Mouse (Mus musculus) layer of hippocampus, postnatal 14 days (tissue): ENCODE measurements around the gene Caskin1. TPM values are rescaled to one million over a fixed set of nuclear protein-coding genes. Genes with fewer than 3 reads are reported as not detected.

ENCODE experiments used
- DNase-seq, 2 experiments: peaks; one replicate each; pipeline ENCODE4 v3.0.0; 2021 to 2022; ENCODE audit warnings: low spot score in 2 of 2, mixed read lengths in 1 of 2
- total RNA-seq, 2 experiments: library from RNA; stranded (reverse); gene quantifications; 2 replicates each; pipeline ENCODE4 v1.2.3; 2021

Gene Caskin1
- total RNA-seq, 2 experiments from 2014 or later: 155 to 161 TPM

DNA sequence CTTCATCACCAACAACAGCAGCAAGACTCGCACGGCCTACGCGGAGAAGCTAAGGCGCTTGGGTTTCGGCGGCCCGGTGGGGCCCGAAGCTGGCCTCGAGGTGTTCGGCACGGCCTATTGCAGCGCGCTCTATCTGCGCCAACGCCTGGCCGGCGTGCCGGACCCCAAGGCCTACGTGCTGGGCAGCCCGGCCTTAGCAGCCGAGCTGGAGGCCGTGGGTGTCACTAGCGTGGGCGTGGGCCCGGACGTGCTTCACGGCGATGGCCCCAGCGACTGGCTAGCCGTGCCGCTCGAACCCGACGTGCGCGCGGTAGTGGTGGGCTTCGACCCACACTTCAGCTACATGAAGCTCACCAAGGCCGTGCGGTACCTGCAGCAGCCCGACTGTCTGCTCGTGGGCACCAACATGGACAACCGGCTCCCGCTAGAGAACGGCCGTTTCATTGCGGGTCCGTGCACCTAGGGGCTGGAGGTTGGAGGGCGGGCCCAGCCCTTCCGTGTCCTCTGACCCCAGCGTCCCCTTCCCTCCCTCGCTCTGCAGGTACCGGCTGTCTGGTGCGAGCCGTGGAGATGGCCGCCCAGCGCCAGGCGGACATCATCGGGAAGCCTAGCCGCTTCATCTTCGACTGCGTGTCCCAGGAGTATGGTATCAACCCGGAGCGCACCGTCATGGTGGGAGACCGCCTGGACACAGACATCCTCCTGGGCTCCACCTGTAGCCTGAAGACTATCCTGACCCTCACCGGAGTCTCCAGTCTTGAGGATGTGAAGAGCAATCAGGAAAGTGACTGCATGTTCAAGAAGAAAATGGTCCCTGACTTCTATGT is 17.5 kb upstream of the Caskin1 start:
- DNase-seq: peak in 1 of 2 experiments; percentile 31

DNA sequence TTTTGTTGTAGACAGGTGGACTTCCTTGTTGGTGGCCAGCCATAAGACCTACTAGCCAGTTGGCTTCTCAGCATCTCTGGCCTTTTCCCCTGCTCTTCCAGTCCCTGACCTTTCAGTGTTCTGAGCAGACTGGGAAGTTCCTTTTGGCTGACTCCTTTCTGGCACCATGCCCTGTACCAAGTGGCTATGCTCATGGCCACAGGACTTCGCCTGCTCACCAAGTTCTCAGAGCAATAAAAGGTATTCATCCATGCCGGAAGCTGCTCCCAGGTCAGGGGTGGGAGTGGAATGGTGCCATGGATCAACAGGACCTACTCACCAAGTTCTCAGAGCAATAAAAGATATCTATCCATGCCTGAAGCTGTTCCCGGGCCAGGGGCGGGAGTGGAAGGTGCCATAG is 15.9 kb upstream of the Caskin1 start:
- no peak for DNase-seq

DNA sequence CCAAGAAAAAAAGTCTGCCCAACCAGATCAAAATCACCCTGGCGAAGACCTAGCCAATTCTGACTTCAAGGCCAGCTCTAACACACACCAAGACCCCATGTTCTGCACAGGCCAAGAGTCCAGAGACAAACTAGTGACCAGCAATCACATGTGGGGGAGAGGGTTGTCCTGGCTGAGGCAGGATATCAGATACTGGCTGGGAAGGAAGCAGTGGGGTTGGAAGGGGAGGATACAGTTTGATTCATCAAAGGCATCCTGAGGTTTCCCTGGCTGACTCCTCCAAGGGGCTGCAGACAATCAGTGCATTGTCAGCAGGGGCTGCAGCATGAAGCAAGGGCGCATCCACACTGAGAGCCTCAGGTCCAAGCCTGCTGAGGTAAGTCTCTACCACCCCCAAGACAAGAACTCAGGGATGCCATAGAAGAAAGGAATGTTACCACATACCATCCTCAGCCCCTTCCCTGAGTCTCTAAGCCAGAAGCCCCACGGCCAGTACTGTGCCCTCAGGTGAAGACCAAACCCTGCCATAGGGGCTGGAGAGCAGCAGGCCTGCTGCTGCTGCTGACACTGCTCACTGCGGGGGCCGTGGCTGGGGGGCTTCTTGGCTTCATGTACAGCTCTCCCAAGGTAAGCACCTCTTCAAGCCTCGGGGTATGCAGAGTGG is 14.7 kb upstream of the Caskin1 start, which contains the start of gene Bricd5:
Bricd5 (plus strand) TSS at position 273 of the 664 bp plus-strand sequence.
- DNase-seq: no peak

DNA sequence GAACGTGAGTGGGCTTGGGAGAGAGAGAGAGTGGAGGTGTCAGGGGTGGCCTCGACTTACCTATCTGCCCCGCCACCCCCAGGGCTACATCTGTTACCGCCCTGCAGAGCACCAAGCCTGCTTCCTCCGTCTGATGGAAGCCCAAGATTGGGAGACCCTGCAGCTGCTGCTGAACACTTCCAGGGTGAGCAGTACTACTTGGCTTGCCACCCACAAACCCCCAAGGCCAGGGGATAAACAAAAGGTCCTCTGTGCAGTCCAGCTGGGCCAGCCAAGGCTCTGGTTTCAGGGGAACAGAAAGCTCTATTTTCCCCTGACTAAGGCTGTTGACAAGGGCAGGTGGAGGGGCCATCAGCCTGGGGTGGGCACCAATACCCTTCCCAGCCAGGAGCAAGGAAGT is 13.8 kb upstream of the Caskin1 start:
- DNase-seq: peak; percentile 43 to 79

DNA sequence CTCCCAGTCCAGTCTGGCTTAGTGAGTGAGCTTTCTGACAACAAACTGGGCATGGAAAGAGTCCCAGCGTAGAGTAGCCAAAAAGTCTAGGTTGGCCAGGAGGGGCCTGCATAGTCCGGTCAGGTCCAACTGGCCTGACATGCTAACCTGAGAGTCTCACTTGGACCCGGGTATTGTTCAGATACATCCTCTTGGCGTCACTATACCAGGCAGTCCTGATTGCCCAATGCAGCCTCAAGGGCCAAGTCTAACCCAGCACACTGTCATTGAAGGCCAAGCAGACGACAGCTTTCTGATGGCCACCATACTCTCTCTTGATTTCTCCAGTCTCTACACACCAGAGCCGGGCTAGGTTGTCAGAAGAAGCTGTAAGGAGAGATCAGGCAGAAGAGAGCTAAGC is 12.8 kb upstream of the Caskin1 start:
- no peak for DNase-seq

DNA sequence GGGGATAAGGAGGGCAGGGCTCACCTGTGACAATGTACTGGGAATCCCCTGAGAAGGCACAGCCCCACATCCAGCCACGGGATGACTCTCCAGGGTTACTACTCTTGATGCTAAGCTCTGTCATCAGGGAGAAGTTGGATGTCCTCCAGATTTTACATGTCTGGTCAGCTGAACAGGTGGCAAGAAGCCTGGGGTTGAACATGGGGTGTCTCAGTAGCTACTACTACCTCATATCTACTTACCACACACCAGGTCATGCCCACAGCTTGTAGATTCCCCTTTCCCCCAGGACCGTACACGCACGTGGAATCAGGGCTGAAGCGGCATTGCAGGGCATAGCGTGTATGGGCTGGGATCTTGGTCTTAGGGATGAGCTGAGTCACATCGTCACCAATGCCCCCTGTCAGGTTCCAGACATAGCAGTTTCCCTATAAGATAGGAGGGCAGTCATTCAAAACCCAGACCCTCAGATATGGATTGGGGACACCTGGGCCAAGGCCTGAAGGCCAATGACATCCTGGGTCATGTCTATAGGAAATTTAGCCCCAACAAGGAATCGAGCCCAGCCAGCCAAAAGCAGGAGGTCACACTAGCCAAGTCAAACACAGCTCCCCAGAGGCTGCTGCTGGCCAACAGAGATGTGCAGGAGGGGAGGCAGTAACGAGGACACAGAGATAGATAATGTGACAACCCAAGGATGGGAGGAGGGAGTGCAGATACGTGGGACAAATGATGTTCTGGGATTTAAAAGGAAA is 12.2 kb upstream of the Caskin1 start:
- no peak for DNase-seq

DNA sequence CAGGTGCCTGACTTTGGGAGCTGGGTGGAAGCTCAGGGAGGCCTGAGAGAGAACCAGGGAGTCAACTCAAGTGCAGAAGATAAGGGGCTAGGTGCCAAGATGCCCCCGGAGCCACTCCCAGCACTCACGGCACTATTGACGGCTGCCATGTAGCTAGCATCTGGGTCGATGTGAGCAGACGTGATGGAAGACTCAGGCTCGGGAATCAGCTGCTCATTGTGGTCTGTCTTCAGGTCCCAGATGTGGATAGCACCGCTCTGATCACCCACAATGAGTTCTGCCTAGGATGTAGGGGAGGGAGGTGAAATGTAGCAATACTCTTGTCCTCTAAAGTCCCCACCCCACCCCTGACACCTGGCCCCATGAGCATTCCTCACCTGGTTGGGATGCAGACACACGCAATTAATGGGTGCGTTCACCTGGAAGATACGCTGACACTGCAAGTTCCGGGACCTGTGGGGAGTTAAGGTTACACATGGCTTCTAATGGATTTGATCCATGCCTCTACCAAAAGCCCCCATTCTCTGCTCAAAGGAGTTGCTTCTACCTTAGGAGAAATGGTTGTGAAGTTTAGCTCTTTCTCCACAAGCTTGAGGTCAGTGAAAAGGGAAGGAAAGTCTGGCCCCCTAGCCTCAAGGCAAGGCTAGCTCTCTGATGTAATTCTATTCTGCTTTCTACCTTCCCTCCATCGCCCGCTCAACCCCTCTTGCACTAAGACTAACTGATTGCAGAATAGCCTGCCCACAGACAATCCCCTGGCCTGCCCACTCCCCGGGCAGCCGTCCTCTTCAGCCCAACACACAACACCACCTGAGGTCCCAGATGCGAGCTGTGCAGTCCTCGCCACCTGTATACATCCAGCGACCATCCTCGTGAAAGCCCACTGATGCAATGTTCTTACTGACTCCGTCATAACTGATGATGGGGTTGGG is 11.1 kb upstream of the Caskin1 start:
- no peak for DNase-seq

DNA sequence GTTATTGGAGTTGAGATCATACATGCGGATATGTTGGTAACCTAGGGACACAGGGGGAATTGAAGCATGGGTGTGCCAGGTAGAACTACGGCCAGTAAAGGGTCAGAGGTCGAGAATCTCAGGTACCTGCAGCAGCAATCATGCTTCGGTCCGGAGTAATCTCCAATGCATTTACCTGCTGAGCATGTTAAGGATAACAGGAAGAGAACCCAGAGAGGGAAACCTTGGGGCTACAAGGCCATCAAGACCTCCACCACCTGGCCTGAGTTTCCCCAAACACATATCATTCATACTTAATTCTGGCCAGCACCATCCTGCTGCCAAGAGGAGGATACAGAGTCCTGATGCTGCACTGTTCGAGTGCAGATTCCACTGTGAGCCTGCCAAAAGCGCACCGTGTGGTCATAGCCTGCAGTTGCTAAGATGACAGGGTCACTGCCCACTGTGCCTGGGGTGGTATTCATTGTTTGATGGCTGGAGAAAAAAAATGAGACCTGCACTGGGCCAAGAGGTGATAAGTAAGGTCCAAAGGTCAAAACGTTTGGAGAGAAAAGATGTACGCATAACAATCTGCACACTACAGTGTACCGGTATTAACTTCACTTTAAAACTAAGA is 10.3 kb upstream of the Caskin1 start:
- no peak for DNase-seq

DNA sequence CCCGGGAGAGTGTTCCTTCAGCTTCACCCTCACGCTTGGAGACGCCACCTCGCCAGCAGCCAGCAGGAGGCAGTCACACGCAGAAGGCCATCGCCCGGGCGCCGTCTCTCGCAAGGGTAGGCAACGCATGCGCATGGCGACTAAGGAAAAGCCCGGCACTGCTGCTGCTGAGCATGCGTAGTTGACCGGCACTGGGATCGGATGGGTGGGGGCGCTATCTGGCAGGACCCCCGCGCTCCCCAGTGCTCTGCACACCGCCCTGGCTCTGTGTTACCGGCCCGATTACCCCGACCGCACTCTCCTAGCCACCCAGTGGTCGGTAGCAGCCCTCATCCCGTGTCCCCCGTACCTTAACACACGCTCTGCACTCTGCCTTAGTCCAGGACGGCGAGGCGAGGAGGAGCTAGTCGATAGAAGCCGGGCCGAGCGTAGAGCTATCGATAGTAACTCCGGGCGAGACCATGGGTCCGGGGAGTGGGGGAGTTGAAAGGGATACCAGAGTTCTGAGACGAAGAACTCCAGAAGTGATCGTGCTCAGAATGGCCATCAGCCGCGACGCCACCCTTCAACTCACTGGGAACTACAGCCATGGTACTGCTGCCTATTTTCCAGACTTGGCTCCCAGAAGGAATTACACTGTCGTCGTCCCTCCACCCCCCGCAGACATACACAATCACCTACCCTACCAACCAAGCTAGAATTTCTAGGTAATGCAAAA is 9.6 kb upstream of the Caskin1 start, which contains the start of gene Mlst8:
Mlst8 (minus strand) TSS at position 416 of the 718 bp plus-strand sequence.
- peak; percentile 98 to 99 for DNase-seq

DNA sequence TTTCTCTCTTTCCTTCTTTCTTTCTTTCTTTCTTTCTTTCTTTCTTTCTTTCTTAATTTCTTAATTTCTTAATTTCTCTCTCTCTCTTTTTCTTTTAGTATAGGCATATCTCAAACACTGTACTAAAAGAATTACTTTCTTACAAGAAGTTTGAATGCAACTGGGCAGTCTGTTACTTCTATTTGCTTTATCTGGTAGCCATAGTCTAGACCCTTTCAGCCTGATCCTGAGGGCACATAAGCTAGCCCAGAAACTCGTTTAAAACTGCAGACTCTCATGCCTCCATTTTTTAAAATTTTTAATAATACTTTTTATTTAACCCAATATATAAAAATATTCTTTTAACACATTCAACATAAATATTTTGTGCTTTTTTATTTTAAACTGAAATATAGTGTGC is 9.0 kb upstream of the Caskin1 start:
- no peak for DNase-seq

DNA sequence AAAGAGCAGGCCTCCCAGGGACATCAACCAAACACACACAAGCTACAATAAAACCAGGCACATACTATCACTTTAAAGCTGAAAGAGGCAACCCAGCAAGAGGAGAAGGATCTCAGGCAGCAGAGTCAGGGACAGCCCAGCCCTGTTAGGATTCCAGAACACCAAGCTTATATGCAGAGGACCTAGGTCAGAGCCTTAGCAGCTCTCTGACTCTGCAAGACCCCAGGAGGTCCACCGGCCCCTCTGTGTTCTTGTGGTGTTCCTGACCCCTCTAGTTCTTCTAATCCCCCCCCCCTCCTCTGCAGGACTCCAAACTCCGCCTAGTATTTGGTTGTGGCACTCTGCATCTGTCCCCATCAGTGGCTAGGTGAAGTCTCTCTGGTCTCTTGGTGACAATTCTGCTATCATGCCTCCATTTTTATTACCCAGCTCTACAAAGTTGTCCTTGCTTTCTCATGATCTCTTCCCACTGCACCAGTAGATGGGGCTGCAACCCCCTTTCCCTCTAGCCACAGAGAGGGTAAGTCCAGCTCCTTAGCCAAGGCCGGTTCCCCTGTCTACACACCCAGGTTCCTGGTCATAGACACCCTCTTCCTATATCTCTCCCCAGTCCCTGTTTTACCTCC is 8.1 kb upstream of the Caskin1 start:
- no peak for DNase-seq

DNA sequence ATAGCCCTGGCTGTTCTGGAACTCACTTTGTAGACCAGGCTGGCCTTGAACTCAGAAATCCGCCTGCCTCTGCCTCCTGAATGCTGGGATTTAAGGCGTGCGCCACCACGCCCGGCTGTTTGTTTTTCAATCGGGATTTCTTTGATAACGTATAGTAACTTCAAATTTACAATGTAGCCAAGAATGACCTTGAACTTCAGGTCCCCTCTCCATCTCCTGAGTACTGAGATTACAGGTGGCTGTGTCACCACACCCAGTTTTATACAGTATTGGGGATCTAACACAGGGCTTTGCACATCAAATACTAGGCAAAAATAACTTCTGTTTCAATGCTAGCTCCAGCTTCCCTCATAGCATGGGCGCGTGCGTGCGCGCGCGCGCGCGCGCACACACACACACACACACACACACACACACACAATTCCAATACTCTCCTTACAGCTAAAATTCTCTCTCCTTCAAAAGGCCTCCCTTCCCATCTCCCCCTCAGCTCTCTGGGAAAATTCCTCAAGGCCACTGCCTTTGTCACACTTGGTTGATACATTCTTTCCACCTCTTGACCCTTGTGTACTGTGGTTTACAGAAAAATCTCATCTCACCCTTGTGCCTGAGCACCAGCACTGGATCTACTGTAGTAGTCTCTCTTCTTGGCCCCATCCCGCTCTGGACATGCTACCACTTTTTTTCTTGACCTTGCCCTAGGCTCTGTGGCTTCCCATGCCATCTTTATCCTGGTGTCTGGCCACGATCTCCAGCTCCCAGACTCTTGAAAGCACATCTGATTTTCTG is 7.2 kb upstream of the Caskin1 start:
- no peak for DNase-seq

DNA sequence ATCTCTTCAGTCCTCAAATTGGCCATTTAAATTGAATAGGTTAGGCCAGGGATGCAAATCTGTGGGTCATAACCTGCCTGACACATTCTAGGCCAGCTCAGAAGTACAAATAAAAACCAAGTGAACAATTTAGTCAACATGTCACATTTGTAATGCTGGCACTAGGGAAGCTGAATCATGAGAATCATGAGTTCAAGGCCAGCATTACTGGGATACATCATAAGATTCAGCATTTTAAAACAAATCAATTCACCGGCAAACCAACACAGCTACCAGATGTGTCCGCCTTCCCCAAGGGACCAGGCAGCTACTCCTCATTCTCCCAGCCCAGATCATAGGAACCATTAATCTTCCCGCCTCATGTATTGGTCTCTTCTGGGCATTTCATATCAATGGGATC is 4.9 kb upstream of the Caskin1 start:
- DNase-seq: no peak

DNA sequence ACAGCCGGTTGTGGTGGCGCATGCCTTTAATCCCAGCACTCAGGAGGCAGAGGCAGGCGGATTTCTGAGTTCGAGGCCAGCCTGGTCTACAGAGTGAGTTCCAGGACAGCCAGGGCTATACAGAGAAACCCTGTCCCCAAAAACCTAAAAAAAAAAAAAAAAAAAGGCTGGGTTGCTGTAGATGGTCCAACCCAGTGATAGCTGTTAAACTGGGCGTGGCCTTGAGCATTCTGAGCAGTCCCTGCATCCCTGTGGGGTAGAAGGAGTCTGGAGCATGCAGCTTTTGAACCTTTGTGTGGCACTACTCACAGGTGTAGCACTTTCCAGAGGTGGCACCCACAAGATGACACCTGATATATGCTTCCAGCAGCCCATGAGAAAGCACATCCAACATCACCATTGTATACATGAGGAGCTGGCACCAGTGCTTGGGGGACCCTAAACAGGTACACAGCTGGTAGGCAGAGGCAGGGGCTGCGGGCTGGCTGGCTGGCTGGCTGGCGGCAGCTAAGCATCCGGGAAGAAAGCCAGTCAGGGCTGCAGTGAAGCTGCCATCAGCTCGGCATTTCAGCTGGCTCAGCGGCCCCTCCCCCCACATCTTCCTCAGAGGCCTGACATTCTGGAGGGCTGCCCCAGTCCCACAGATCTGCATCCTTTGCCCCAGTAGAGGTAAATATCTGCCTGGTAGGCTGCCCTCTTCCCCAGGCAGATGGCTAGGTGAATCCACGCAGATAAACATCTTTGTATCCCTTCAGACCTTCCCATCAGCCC is 3.1 kb upstream of the Caskin1 start:
- DNase-seq: peak in 1 of 2 experiments; percentile 66

DNA sequence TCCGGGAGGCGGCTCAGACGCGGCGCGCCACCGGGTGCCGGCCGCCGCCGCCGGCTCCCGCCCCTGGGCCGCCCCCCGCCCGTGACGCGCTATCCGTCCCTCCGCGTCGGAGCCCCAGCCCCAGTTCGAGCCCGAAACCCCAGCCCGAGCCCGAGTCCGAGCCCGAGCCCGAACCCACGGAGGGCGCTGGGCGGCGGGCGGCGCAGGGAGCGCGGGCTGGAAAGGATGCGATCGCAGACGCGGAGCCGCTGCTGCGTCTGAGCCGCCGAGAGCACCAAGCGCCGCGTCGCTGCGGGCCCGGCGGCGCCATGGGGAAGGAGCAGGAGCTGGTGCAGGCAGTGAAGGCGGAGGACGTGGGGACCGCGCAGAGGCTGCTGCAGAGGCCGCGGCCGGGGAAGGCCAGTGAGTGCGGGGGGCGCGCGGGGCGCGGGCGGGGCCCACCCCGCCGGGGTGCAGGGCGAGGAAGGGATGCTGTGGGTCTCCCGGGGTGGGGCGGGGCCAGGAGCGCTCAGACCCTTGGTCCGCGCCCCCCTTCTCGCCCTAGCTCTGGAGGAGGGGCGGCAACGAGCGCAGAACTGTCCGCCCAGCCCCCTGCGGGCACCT is 362 bp downstream of the Caskin1 start:
- no peak for DNase-seq

DNA sequence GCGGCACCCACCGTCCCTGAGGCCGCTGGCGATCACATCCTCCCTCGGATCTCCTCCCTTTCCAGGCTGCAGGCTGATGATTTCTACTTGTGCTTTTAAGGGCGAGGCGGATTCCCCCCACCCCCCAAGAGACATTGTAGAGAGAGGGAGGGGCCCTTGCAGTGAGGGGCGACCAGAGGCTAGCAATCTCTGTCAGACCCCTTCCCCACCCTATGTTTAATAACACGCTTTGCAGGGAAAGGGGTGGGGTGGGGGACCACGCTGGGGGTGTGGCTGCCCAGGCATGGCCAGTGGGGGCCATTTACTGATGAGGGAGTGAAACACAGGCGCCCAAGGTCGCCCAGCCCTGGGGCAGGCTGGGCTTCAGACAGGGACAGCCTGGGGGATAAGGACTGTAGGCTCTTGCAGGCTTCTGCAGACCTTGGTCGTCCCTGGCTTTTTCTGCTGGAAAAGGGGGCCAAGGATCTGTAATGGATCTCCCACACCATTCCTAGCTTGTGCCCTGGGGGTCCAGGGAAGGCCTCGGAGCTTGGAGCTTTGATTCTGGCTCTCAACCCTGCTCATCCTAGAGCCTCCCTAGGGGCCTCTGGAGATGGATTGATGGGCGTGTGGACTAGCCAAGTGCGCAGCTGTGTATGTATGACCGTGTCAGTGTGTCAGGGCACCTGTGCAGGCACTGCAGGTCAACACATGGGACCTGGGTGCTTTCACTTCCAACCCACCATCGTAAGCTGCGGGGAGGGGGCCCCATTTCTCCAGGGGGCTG is 1.0 kb downstream of the Caskin1 start:
- DNase-seq: no peak
